Mouse (Mus musculus): ENCODE results near the gene Tmed4. TPM values are rescaled to one million over a fixed set of nuclear protein-coding genes. Genes with fewer than 3 reads are reported as not detected.

The Tmed4 gene
- 116 and 126 TPM in 2 replicates for polyA plus RNA-seq (2016; fragmentation: Nextera tagmentation; extraction: Ambion mirVana)

DNA sequence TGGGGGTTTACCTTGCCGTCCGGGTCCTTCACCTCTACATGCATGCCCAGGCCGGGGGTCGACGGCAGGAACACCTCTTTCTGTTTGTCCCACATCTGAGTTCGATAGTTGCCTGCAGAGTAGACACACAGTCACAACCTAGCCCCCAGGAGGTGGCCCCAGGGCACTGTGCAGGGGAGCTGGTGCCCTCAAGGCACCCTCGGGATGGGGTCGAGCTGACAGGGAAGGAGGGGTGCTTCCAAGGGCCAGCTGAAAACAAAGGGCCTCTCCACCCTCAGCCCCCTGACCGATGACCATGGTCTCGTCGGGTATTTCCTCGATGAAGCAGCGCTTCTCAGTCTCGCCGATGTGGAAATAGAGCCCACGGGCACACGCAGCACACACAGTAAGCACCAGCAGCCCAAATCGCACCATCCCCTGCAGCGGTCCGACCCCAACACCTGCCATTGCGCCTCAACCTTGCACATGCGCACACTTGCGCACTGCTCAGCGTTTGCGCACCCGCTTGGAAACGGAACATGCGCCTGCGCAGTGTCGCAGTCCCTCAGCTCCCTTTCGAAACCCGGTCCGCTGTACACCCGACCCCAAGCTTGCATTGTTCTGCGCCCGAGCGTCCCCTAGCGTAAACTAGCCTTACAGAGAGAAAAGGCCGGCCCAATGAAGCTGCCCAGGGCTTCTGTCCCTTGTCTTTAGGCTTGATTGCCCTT, at the start of gene Tmed4:
Gene Tmed4 (minus strand): TSS at position 484 of the 707 bp plus-strand sequence.
- Histone ChIP-seq H3K4me1 (peaks cover 25% of the 10 kb centered on the region), H3K9me3 (no peaks in the 10 kb centered on the region), H3K4me3 (peak within 1 kb of the TSS; percentile 98), H3K36me3 (replicated peaks) (peaks cover 38% of the 10 kb centered on the region), H3K27ac (peak within 1 kb of the TSS; percentile 93), H3K27me3 (ENCODE audit: poor library complexity, severe bottlenecking) (no peaks in the 10 kb centered on the region)
- under 1% methylated on average over 39 of the region's 39 CpGs for WGBS
- DNase-seq (ENCODE audit: extremely low spot score, low spot score) = peak; percentile 95

DNA sequence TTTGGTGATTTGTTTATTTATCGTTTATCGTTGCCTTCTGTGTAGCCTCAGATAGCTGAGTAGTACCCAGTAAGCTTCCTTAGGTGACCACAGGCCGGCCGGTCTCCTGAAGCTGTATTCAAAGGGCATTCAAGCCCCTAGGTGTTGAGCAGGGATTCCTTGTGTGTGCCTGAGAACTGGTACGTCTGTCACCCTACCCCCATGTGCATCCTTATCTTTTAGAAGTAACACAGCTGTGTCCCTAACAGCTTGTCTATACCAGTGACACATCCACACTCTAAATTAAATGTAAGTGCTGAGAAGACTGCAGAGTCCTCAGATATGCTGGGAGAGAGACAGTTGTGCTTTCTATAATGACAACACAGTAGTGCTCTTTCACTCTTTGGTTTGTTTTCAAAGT, 48.7 kb upstream of the Tmed4 start:
- Histone ChIP-seq H3K9me3 (no peaks in the 10 kb centered on the region), H3K36me3 (replicated peaks) (peaks cover 58% of the 10 kb centered on the region), H3K27me3 (ENCODE audit: poor library complexity, severe bottlenecking) (no peaks in the 10 kb centered on the region), H3K4me1 (no peaks in the 10 kb centered on the region), H3K4me3 (no peak overlapping the region), H3K27ac (no peak overlapping the region)
- no peak for DNase-seq (ENCODE audit: extremely low spot score, low spot score)
- 92% methylated on average over 5 of the region's 5 CpGs for WGBS

DNA sequence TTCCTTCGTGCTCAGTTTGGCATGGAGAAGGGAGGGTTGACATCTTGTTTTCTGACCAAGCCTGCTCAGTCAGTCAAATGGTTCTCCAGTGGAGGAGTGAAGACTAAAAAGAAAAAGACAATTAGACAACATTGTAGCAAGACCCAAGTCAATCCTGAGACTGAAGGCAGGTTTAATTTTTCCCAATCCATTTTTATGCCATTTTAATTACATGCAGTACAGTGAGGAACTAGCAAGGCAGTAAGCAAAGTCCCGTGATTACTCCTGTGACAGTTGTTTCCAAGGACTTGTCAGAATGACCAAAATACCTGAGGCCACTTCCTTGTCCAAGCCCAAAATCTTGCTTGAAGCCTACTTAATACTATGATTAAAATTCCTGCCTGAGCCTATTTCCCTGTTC, 47.4 kb upstream of the Tmed4 start:
- 88% methylated on average over 2 of the region's 2 CpGs for WGBS
- H3K9me3 ChIP-seq = no peaks in the 10 kb centered on the region
- no peak for DNase-seq (ENCODE audit: extremely low spot score, low spot score)
- no peak overlapping the region for H3K4me3 ChIP-seq
- H3K36me3 ChIP-seq (replicated peaks) = peaks cover 69% of the 10 kb centered on the region
- H3K27me3 ChIP-seq (ENCODE audit: poor library complexity, severe bottlenecking) = no peaks in the 10 kb centered on the region
- H3K4me1 ChIP-seq = no peaks in the 10 kb centered on the region
- no peak overlapping the region for H3K27ac ChIP-seq

DNA sequence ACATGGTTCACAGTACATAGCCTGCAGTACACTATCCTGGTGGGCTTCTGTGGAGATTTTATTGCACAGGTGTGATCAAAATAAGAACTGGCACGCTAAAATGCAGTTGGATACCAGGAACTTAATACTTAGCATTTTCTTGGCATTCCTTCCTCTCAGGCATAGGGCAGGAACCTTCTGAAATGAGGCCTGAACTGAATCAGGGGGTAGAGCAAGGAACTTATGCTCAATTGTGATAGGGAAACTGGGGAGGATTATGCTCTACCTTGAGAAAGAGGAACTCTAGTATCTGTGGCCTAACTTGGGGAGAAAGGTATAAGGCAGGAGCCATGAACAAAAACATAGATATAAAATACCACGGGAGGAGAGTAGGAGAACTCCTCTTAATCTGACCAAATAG, 44.7 kb upstream of the Tmed4 start:
- no peaks in the 10 kb centered on the region for H3K4me1 ChIP-seq
- H3K27ac ChIP-seq = no peak overlapping the region
- no peak for DNase-seq (ENCODE audit: extremely low spot score, low spot score)
- WGBS = 90% methylated on average over 2 of the region's 2 CpGs
- no peak overlapping the region for H3K4me3 ChIP-seq
- no peaks in the 10 kb centered on the region for H3K9me3 ChIP-seq
- H3K27me3 ChIP-seq (ENCODE audit: poor library complexity, severe bottlenecking) = no peaks in the 10 kb centered on the region
- H3K36me3 ChIP-seq (replicated peaks) = peaks cover 84% of the 10 kb centered on the region

DNA sequence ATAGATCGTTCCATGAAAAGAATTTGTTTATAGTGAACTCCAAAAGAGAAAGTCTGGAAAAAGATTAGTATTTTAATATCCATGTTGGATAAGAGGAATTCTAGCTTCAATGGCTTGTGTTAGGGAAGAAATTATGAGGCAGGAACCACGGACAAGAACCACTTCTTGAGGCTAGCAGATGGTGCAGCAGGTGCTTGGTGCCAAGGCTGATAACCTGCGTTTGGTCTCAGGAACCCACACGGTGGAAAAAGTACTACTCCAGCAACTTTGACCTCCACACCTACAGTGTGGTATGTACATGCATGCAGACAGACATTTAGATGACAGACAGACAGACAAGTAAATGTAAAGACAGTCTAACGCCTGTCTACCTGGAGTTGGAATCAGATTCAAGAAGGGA, 43.9 kb upstream of the Tmed4 start:
- H3K9me3 ChIP-seq = no peaks in the 10 kb centered on the region
- 93% methylated on average over 5 of the region's 5 CpGs for WGBS
- no peak overlapping the region for H3K27ac ChIP-seq
- no peaks in the 10 kb centered on the region for H3K4me1 ChIP-seq
- DNase-seq (ENCODE audit: extremely low spot score, low spot score) = no peak
- peaks cover 85% of the 10 kb centered on the region for H3K36me3 ChIP-seq (replicated peaks)
- no peak overlapping the region for H3K4me3 ChIP-seq
- H3K27me3 ChIP-seq (ENCODE audit: poor library complexity, severe bottlenecking) = no peaks in the 10 kb centered on the region

DNA sequence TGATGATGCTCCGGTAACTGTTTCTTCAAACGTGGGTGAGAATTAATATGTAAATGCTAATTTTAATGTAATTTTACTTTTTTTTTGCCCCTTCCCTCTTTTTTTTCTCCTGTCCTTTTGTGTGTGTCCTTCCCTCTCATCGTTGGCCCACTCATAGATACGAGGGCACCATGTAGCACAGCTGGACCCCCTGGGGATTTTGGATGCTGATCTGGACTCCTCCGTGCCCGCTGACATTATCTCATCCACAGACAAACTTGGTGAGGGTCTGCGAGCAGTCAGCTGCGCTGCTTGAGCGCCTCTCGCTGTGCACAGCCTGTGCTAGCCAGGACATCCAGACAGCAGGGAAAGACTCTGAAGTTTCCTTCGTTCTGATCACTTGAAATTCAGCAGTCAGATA, 42.2 kb upstream of the Tmed4 start:
- no peaks in the 10 kb centered on the region for H3K9me3 ChIP-seq
- no peaks in the 10 kb centered on the region for H3K4me1 ChIP-seq
- no peak overlapping the region for H3K27ac ChIP-seq
- WGBS = 91% methylated on average over 11 of the region's 11 CpGs
- no peaks in the 10 kb centered on the region for H3K27me3 ChIP-seq (ENCODE audit: poor library complexity, severe bottlenecking)
- H3K36me3 ChIP-seq (replicated peaks) = peaks cover 83% of the 10 kb centered on the region
- no peak for DNase-seq (ENCODE audit: extremely low spot score, low spot score)
- H3K4me3 ChIP-seq = no peak overlapping the region

DNA sequence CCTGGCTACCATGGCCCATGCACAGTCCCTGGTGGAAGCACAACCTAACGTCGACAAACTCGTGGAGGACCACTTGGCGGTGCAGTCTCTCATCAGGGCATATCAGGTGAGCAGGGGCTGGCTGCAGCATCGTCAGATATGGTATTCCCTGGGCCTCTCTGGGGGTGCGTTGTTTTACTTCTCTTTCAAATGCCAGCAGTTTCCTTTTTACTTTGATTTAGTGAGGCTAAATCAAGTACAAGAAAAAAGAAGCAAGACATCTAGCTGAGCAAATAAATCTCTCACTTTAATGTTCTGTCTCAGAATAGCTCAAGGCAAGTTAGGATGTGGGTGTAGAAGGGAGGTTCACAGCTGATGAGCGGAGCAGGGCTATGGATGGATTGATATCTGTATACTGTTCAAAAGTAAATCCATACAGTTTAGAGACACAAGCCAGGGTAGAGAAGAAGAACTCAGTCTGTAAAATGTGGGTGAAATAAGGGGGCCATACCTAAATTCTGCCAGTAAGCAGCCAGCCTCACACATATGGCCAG, 39.3 kb upstream of the Tmed4 start:
- Histone ChIP-seq H3K4me3 (no peak overlapping the region), H3K9me3 (no peaks in the 10 kb centered on the region), H3K27me3 (ENCODE audit: poor library complexity, severe bottlenecking) (no peaks in the 10 kb centered on the region), H3K27ac (no peak overlapping the region), H3K36me3 (replicated peaks) (peaks cover 92% of the 10 kb centered on the region), H3K4me1 (no peaks in the 10 kb centered on the region)
- WGBS = 92% methylated on average over 7 of the region's 7 CpGs
- DNase-seq (ENCODE audit: extremely low spot score, low spot score) = no peak

DNA sequence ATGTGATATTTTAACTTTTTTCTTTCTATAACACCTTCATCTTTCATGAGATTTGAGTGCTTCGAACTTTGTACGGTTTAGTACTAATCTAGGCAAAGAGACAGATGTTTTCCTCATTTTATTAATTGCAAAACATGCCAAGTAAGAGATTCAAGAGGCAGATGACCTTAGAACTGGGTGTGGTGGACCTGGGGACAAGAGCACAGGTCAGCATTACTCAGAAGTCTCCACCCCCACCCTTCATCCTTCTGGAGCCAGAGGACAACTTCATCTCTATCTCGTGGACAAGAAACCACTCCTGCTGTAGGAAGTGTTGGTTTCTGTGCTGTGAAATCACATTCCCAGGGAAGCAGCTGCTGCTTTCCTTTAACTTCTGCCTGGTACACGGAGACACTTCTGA, 33.5 kb upstream of the Tmed4 start:
- WGBS = 96% methylated on average over 4 of the region's 4 CpGs
- Histone ChIP-seq H3K4me3 (no peak overlapping the region), H3K36me3 (replicated peaks) (peaks cover 89% of the 10 kb centered on the region), H3K27ac (no peak overlapping the region), H3K27me3 (ENCODE audit: poor library complexity, severe bottlenecking) (no peaks in the 10 kb centered on the region), H3K9me3 (no peaks in the 10 kb centered on the region), H3K4me1 (no peaks in the 10 kb centered on the region)
- DNase-seq (ENCODE audit: extremely low spot score, low spot score) = no peak

DNA sequence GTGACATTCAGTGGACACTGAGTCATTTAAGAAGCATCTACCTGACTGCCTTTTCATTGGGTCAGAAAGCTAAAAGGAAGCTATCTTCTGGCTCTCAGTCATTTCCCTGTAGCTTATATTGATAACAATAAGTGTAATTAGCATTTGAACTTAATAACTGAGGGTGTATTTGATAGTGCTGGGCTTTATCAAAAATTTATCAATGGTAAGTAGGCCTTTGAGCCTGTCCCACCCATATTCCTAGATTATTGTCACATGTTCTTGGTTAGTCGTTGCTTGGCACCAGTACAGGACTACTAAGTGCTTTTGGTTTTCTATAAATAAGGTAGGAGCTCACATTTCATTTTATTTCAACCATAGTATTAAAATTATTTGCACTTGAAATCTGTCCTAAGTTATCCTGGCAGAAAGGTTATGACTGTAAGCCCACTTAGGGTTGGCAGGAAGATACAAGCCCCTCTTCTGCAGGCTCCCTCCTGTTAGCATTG, 31.3 kb upstream of the Tmed4 start:
- H3K27me3 ChIP-seq (ENCODE audit: poor library complexity, severe bottlenecking) = no peaks in the 10 kb centered on the region
- H3K27ac ChIP-seq = no peak overlapping the region
- H3K9me3 ChIP-seq = no peaks in the 10 kb centered on the region
- no peak for DNase-seq (ENCODE audit: extremely low spot score, low spot score)
- peaks cover 90% of the 10 kb centered on the region for H3K36me3 ChIP-seq (replicated peaks)
- H3K4me1 ChIP-seq = no peaks in the 10 kb centered on the region
- WGBS = 91% methylated on average over 1 of the region's 1 CpGs
- H3K4me3 ChIP-seq = no peak overlapping the region

DNA sequence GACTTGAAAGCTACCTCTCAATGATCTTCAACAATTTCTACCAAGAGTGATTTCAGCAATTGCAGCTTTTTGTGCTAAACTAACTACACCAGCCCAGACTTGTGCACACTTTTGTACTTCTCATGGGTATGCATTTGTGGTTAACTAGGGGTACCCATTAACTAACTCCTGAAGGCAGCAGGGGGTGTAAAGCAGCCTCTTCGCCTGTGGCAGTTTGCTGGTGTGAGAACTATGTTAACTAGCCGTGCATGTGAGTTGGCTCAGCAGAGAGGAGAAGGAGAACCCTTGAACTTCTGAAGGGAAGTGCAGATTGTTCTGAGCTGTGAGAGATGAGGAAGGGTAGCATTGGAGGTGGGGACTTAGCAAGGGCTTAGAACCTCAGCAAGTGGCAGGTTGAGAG, 28.1 kb upstream of the Tmed4 start:
- DNase-seq (ENCODE audit: extremely low spot score, low spot score) = no peak
- Histone ChIP-seq H3K4me1 (no peaks in the 10 kb centered on the region), H3K4me3 (no peak overlapping the region), H3K36me3 (replicated peaks) (peaks cover 91% of the 10 kb centered on the region), H3K27me3 (ENCODE audit: poor library complexity, severe bottlenecking) (no peaks in the 10 kb centered on the region), H3K9me3 (no peaks in the 10 kb centered on the region), H3K27ac (no peak overlapping the region)
- 82% methylated on average over 2 of the region's 2 CpGs for WGBS

DNA sequence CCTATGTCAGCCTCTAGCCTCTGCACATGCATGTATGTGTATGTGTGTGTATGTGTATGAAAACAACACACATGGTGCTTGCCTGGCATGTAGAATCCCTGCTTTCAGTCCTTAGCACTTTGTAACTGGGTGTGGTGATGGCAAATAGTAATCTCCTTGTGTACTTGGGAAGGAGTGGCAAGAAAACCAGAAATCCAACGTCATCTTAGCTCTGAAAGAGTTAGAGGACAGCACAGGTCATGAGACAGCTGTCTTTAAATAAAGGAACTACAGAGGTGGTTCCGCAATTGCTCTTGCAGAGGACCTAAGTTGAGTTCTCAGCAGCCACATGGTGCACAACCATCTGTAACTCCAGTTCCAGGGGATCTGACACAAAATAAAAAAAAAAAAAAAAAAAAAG, 24.8 kb upstream of the Tmed4 start:
- no peak overlapping the region for H3K27ac ChIP-seq
- no peaks in the 10 kb centered on the region for H3K9me3 ChIP-seq
- 91% methylated on average over 2 of the region's 2 CpGs for WGBS
- H3K4me1 ChIP-seq = no peaks in the 10 kb centered on the region
- H3K4me3 ChIP-seq = no peak overlapping the region
- DNase-seq (ENCODE audit: extremely low spot score, low spot score) = no peak
- H3K36me3 ChIP-seq (replicated peaks) = peaks cover 70% of the 10 kb centered on the region
- H3K27me3 ChIP-seq (ENCODE audit: poor library complexity, severe bottlenecking) = no peaks in the 10 kb centered on the region

DNA sequence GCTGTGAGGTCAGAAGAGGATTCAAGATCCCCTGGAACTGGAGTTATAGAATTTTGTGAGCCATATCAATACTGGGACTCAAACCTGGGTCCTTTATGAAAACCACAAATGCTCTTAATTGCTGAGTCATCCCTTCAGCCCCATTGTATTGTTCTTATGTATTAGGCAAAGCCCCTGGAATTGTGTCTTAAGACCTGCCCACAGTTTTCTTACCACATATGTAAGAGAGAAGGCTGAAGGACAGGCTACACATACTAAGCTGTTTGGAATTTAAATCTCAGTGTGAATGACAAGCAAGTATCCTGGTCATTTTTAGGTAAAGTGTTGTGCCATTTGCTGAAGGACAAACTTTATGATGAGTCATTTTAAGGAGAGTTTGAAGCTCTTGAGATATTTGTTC, 21.4 kb upstream of the Tmed4 start:
- peaks cover 13% of the 10 kb centered on the region for H3K4me1 ChIP-seq
- H3K27me3 ChIP-seq (ENCODE audit: poor library complexity, severe bottlenecking) = no peaks in the 10 kb centered on the region
- peaks cover 43% of the 10 kb centered on the region for H3K36me3 ChIP-seq (replicated peaks)
- H3K27ac ChIP-seq = no peak overlapping the region
- no peak overlapping the region for H3K4me3 ChIP-seq
- DNase-seq (ENCODE audit: extremely low spot score, low spot score) = no peak
- no peaks in the 10 kb centered on the region for H3K9me3 ChIP-seq

DNA sequence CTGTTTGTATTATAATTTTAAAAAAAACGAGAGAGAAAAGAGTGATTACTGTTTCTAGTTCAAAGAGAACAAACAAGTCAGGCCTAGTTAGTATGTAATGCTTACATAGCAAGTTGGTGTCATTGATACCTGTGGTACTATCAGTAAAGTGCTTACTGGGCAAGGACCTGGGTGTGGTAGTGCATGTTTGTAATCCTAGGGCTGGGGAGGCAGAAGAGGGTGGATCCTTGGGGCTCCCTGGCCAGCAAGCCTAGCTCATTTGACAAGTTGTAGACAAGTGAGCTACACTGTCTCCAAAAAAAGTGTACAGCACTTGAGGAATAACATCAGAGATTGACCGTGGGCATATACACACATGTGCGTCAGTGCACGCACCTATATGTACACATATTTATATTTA, 20.0 kb upstream of the Tmed4 start:
- H3K27me3 ChIP-seq (ENCODE audit: poor library complexity, severe bottlenecking) = peaks cover 9% of the 10 kb centered on the region; the same call in 1 of the 2 replicates
- no peak overlapping the region for H3K4me3 ChIP-seq
- H3K36me3 ChIP-seq (replicated peaks) = peaks cover 29% of the 10 kb centered on the region
- WGBS = 91% methylated on average over 4 of the region's 4 CpGs
- H3K4me1 ChIP-seq = peaks cover 17% of the 10 kb centered on the region
- H3K27ac ChIP-seq = no peak overlapping the region
- no peak for DNase-seq (ENCODE audit: extremely low spot score, low spot score)
- H3K9me3 ChIP-seq = no peaks in the 10 kb centered on the region
